Mouse (Mus musculus) layer of hippocampus, adult 2 months (tissue): ENCODE data around the gene Cldn10. TPM values are rescaled to one million over a fixed set of nuclear protein-coding genes. Genes with fewer than 3 reads are reported as not detected.
"Not testable (repeated sequence)": the region's sequence is repeated elsewhere in the genome, so short reads cannot be mapped to it uniquely, and the experiment has no call there.

Experiments used
- DNase-seq, 2 experiments: peaks; one replicate each; pipeline ENCODE4 v3.0.0; 2022; ENCODE audit warnings: low spot score in 2 of 2
- H3K27ac ChIP-seq: fragments of 200-600 bp; 2 replicates; pipeline ENCODE4 v1.8.1; 2022
- H3K4me3 ChIP-seq: fragments of 200-600 bp; 2 replicates; pipeline ENCODE4 v1.8.1; 2022; ENCODE audit warnings: mild to moderate bottlenecking
- CTCF ChIP-seq: fragments of 200-600 bp; conservative IDR thresholded peaks from 2 replicates; pipeline ENCODE4 v1.8.1; 2022; ENCODE audit warnings: antibody characterized with exemption, mild to moderate bottlenecking, moderate library complexity
- long read RNA-seq, 2 experiments: library from polyadenylated mRNA; stranded (forward); transcript quantifications; one replicate each; pipeline ENCODE4 v2.0.0; 2021; ENCODE audit warnings: borderline mapping rate in 2 of 2
- total RNA-seq, 2 experiments: library from RNA; stranded (reverse); gene quantifications; 2 replicates each; pipeline ENCODE4 v1.2.3; 2021

The Cldn10 gene
- total RNA-seq, result 10 to 100 TPM; 35.2 to 39.5 TPM
- long read RNA-seq, experiment 1, transcript Cldn10-203 (5 exons, 2,128 nt), result major isoform, 46 of 48 reads
- long read RNA-seq, experiment 1, partial matches to known transcripts, result 1 of 48 reads
- long read RNA-seq, experiment 1, other reads (novel, unspliced or antisense), result 1 of 48 reads
- long read RNA-seq, experiment 2, transcript Cldn10-203 (5 exons, 2,128 nt), result major isoform, 61 of 64 reads
- long read RNA-seq, experiment 2, partial matches to known transcripts, result 2 of 64 reads
- long read RNA-seq, experiment 2, other reads (novel, unspliced or antisense), result 1 of 64 reads

GRCm38 (mm10) chr14:118787621-118788020, at the start of gene Cldn10:
Cldn10 (plus strand) TSS chr14:118787908.
- no peak within 1 kb of the TSS for H3K27ac ChIP-seq
- DNase-seq, result no peak
- TF ChIP-seq CTCF, result no peak
- H3K4me3 ChIP-seq, result no peak within 1 kb of the TSS

DNA sequence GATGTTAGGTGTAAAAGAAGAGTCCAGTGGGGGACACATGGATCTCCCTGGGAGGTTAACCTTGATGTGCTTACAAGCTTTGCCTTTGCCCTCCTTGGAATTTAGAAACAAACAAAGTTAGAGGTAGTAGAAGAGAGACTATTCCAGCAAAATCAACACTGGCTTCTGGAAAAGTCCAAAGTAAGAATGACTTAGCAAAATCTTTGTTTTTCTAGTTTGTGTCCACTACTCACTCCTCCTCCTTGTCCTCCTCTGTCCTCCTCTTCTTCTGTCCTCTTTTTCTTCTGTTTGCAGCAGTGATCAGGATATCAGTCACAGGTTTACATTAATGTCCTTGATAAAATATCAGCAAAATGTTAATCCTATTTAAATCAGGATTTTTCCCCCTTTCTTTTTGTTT, 45.9 kb upstream of the Cldn10 start:
- no peak for TF ChIP-seq CTCF
- Histone ChIP-seq H3K27ac (no peak overlapping the region), H3K4me3 (no peak overlapping the region)
- DNase-seq, result no peak

- TF ChIP-seq CTCF, result no peak
- Histone ChIP-seq H3K27ac (no peak overlapping the region), H3K4me3 (no peak overlapping the region)
- DNase-seq, result no peak
Measured at GRCm38 (mm10) chr14:118742862-118743261, 44.8 kb upstream of the Cldn10 start.

- no peak overlapping the region for H3K27ac ChIP-seq
- no peak for TF ChIP-seq CTCF
- no peak for DNase-seq
- H3K4me3 ChIP-seq, result no peak overlapping the region
Measured at GRCm38 (mm10) chr14:118749068-118749467, 38.6 kb upstream of the Cldn10 start.

- DNase-seq, result no peak
- Histone ChIP-seq H3K4me3 (no peak overlapping the region), H3K27ac (no peak overlapping the region)
- no peak for TF ChIP-seq CTCF
Measured at GRCm38 (mm10) chr14:118749715-118750114, 38.0 kb upstream of the Cldn10 start.

DNA sequence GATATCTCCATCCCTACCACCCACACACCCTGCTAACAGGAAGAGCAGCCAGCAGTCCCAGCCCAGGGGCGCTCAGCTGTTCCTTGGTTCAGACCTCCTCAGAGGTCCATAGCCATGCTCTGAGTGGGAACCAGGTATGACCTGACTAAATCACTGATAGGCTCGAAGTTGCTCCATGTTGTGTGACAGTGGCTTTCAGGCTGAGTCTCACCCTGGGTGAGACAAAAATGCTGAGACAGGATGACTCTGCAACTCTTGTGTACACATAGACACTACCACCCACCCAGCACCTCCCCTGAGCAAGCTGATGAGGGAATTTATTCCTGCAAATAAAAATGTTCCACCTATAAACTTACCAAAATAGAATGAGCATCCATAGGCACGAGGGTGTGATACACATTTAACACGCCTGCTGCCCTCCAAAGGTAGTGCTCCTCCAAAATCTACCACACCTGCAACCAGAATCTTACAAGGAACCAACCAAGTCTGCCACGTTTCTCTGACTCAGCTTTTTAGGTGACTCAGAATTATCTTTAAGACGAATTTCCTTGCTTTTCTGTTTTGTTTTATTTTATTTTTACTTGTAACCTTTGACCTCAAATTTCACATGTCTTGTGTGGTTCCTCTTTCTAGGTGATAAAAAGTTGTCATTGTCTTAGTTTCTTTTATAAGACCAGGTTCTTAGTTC, 37.1 kb upstream of the Cldn10 start:
- no peak overlapping the region for H3K27ac ChIP-seq
- TF ChIP-seq CTCF, result no peak
- no peak overlapping the region for H3K4me3 ChIP-seq
- DNase-seq, result no peak

- no peak overlapping the region for H3K27ac ChIP-seq
- no peak overlapping the region for H3K4me3 ChIP-seq
- no peak for TF ChIP-seq CTCF
- no peak for DNase-seq
Measured at GRCm38 (mm10) chr14:118751193-118751753, 36.4 kb upstream of the Cldn10 start.

- H3K4me3 ChIP-seq, result no peak overlapping the region
- no peak for TF ChIP-seq CTCF
- no peak overlapping the region for H3K27ac ChIP-seq
- no peak for DNase-seq
Measured at GRCm38 (mm10) chr14:118756015-118756414, 31.7 kb upstream of the Cldn10 start.

- no peak for DNase-seq
- TF ChIP-seq CTCF, result no peak
- no peak overlapping the region for H3K4me3 ChIP-seq
- no peak overlapping the region for H3K27ac ChIP-seq
Measured at GRCm38 (mm10) chr14:118756566-118756965, 31.1 kb upstream of the Cldn10 start.

GRCm38 (mm10) chr14:118763362-118763761, 24.3 kb upstream of the Cldn10 start:
- H3K27ac ChIP-seq, DNase-seq, H3K4me3 ChIP-seq: not testable (repeated sequence)

DNA sequence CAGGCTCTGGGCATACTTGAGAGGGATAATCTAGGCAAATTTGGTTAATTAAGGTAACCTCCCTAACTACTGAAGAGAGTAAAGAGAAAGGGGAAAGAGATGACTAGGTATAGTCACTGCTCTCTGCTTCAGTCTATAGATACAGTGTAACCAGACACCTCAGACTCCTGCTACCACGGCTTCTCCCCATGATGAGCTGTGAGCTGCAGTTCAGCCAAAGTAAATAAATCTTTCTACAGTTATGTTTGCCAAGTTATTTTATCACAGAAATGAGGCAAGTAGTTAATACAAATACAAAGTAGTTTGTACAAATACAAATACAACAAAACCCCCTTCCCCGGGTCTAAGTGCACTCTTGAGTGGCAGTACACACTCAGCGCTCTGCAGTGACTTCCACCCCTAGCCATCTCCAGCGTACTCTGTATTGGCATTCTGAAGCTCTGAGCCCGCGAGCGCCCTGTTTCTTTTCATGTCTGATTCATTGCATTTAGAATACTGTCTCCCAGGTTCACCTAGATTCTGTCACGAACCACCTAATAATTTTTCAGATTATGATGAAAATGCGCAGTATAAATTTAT, 23.7 kb upstream of the Cldn10 start:
- TF ChIP-seq CTCF, result no peak
- no peak overlapping the region for H3K27ac ChIP-seq
- DNase-seq, result no peak
- H3K4me3 ChIP-seq, result no peak overlapping the region

- DNase-seq, result no peak
- Histone ChIP-seq H3K4me3 (no peak overlapping the region), H3K27ac (no peak overlapping the region)
- TF ChIP-seq CTCF, result no peak
Measured at GRCm38 (mm10) chr14:118765306-118765705, 22.4 kb upstream of the Cldn10 start.

DNA sequence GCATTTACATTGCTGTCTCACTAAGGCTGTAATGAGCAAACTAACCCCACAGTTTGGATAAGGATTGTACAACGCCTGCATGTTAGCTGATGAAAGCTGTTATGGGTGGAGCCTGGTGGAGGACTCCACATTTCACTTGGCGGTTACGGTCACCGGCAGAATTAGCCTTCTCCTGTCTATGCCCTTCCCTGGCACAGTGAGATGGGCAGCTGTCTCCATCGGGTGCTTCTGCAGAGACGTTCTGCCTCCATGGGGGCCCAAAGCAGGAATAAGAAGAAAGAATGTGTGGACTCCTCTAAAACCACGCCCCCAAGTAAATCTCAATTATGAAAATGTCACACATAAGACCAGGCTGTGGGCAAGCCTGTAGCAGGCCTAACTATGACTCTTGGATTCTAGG, 21.8 kb upstream of the Cldn10 start:
- H3K4me3 ChIP-seq, result no peak overlapping the region
- H3K27ac ChIP-seq, result no peak overlapping the region
- DNase-seq, result no peak
- TF ChIP-seq CTCF, result no peak

DNA sequence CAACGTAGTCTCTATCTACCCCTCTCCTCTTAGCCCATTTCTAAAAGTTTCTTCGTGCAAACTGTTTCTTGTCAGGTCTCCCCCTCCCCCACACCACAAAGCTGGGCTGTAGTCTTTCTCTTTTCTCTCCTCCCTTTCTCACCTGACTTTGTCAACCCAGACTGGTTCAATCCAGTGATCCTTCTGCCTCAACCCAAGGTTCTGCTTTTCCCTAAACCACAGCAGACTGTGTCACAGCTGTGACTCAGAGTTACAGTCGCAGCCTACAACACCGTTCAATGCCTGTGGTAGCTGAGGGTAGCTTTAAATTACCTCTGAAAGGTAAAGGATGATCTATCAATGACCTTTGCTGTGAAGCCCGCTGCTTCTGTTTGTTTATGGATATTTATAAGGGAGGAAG, 21.3 kb upstream of the Cldn10 start:
- no peak for TF ChIP-seq CTCF
- Histone ChIP-seq H3K4me3 (no peak overlapping the region), H3K27ac (no peak overlapping the region)
- no peak for DNase-seq
